Mouse (Mus musculus) thymus, postnatal 25 days (tissue): ENCODE measurements around the gene Kcnmb1.

Experiments used
- DNase-seq: peaks from one replicate; pipeline ENCODE4 v3.0.0; 2022

The Kcnmb1 gene

DNA sequence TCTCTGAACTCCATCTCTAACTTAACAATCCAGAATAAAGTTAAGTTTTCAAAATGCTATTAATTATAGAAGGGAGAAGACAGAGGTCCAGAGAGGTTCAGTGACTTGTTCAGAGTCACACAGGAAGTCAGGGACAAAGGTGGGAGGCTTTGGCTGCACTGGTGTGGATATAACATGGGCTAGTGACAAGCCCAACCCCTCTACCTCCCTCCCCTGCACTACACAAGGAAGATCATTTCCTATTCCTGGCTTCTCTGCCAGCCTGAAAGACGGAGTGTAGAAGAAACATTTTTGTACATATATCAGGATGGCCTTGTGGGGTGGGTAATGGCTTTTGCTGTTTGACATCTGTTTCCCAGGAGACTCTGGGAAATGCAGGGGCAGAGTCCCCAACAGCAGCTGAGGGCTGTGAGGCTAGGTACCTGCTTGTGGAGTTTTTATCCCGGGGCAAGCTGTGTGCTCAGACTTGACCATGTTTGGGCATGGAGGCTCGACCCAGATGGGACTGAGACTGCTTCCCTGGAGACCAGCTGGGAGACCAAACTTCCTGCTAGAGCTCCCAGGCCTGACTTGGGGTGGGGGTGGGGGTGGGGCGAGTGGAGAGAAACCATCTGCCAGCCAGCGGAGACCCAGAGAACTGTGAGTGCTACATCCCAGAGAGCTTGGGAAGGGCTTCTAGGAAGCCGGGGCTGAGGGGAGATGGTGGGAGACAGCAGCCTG, at the start of gene Kcnmb1:
Gene Kcnmb1 (plus strand): TSS at position 326 of the 720 bp plus-strand sequence.
- no peak for DNase-seq

DNA sequence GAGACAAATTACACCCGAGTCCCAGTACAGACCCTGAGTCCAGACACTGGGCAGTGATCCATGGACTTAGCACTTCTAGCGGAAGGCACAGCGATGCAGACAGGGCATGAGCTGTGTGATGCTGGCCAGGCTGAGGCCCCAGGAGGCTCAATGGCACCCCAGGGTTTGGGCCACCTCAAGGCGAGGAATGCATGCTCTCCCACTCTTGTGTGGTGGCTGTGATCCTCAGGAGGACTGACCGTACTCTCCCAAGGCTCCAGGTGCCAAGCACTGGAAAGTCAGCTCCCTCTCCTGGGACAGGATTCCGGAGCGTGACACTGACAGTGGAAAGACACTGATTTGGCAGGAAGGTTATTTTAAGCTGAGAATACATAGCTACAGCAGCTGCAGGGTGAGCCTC, 49.8 kb upstream of the Kcnmb1 start:
- no peak for DNase-seq

DNA sequence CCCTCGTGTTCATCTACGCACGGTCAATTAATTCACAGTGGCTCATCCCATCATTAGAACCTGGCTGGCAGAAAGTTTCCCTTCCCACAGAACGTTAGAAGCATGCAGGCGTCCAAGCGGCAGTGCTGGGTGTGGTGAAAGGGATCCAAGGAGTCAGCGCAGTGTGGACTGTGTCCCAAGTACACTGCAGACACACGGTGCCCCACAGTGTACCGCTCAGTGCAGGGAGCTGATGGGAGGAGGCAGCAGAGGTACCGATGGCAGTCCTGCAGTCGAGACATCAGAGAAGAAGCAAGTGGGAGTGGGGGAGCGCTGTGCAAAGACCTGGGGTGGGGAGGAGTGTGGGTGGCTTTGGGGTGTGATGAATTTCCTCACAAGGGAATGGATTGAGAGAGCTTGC, 48.6 kb upstream of the Kcnmb1 start:
- DNase-seq = no peak

DNA sequence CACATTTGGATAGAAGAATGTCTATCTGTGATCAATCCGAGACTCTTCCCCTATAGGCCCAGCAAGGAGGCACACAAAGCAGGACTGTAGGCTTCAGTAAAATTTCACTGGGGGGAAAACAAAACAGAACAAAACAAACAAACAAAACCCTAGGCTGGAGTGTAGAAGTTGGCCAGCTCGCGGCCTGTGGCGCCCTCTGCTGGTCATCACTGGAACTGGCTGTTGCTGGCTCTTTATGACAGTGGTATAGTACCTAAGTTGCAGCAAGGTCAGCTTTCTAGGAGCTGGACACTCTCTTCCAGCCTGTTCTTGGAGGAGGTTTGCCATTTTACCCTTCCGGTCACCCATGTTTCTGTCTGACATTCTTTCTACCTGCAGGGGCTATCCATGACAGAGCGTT, 45.2 kb upstream of the Kcnmb1 start:
- peak; percentile 67 for DNase-seq

DNA sequence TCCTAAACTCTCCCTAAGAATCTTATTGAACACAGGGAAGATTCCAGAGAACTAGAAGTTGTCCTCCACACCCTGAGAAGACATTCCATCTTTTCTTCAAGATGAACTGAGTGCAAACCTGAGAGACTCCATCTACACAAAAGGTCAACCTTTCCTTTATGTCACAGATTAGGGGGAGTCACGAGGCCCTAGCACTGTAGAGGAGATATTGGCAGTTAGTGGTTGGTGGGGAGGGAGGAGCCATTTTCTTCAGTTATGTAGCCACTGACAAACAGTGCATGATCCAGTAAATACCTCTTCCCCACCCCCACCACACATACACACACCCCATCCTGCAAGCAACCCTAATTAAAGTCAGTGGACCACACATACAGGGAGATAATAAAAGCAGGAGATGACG, 44.4 kb upstream of the Kcnmb1 start:
- no peak for DNase-seq

DNA sequence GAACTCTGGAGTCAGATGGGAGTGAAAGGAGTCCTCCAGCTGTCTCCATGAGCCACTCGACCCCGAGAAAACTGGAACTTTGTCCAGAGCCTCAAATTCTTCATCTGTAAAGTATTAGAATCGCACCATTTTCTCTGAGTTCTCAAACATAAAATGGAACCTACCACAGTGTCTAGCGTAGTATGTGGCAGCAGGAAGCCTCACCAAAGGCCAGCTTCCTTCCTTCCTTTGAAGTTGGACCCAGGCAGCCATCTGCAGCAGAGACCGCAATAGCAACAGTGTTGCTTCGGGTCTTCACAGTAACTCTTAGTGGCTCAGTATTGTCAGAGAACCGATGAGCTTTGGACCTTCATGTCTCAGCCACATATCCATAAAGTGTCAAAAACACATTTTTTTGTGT, 43.0 kb upstream of the Kcnmb1 start:
- DNase-seq = peak; percentile 30

DNA sequence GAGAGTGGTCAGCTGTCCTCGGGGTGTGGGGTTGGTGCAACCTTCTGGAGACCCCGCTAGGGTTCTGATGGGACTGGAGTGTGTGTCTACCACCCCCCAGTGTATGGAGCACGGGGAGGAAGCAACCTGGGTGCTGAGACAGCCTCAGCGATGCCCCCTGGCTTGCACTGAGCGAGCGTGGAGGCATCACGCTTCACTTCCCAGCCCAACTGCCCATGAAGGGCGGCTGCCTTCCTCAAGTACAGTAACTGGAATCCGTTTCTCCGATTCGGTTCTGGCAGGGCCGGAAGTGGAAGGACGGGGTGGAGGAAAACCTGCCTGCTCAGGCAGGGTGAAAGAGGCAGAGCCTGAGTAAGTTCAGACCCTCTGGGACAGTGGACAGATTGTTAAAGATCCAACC, 41.4 kb upstream of the Kcnmb1 start:
- no peak for DNase-seq

DNA sequence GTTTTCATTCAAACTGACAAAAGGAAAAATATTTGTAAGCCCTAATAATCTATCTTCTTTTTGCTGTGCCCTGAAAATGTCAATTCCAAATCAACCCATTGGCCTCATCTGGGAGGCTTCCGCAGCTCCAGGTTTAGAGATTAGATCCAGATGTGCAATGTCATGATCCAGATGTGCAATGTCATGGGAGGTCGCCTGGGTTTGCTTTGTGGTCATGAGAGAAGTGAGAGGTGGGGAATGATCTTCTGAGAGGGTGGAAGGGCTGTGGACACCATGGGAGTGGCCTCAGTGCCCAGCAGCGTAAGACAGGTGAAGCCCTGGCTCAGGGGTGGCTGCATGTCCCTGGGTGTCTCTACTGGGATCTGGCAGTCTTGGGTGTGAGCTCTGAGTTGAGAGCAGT, 39.8 kb upstream of the Kcnmb1 start:
- no peak for DNase-seq

DNA sequence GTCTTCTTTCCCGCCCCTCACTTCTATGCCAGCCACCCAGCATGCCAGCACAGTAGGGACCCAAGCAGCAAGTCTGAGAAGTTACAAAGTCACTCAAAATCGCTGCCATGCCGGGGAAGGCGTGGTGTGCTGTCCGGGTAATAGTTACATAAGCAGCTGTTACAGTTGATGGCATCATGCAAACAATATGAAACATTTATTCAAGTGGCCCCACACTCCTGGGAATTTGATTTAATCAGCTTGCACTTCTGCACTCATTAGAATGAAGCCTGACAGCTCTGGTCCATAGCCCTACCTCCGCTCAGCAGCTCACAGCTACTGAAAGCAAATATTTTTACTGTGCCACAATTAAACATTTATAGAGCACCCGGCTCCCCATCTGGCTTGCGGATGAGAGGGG, 37.0 kb upstream of the Kcnmb1 start:
- no peak for DNase-seq

DNA sequence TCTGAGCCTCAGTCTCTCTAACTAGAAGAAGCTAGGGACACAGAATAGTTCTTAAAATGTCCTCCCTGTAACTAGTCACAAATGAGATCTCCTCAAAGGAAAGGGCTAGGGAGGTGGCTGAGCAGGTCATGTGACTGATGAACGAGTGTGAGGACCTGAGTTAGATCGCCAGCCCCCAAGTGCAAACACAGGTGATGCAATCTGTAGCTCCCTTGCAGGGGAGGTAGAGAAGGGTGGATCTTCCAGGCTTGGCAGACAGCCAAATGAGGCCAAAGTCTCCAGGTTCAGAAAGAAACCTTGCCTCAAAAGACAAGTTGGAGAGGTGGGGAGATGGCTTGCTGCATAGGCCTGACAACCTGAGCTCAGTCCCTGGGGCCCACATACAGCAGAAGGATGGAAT, 36.3 kb upstream of the Kcnmb1 start:
- DNase-seq = no peak

DNA sequence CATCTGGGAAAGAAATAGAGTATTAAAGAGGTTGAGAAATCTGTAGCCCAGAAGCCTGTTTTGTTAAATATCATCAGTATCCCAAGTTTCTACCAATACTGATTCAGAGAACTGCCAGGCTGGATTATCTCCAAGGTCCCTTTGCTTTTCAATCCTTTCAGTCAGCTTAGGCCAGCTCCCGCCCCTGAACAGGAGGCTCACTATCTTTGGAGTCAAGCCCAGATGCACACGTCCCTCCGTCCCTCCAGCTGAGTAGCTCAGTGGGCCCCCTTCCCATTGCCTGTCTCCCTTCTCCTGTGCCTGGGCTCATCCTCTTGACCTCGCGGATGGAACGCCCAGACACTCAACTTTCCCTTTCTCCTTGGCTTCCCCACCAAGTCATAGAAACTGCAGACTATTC, 35.5 kb upstream of the Kcnmb1 start:
- no peak for DNase-seq

DNA sequence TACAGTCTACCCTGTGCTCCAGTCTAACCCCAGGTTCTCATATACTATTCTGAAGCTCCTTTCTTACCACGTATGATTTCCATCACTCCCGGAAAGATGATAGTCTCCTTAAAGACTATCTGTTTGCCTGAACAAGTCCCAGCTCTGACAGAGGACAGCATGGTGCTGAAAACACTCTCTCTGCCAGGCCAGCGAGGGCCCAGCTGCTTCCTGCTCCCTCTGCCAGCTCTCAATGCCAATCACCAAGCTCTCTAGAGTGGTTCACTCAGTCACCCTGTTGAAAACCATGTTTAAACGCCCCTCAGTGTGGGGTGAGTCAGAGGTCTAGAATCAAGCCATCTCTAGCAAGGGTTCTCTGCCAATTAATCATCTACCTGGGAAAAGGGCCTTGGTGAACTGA, 35.0 kb upstream of the Kcnmb1 start:
- no peak for DNase-seq

DNA sequence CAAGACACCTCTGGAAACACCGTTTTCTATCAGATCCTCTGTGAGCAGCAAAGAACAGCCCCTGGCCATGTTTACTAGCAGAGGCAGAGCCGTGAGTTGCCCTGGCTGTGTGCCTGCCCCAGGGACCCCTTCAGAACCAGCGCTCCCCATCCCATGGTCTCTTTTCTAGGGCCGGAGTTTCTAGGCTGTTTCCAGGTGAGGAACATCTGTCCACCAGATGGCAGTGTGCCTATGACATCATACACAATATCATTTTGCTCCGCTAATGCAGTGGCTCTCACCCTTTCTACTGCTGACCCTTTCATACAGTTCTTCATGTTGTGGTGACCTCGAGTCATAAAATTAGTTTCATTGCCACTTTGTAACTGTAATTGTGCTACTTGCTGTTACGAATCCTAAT, 34.2 kb upstream of the Kcnmb1 start:
- DNase-seq = peak; percentile 58

DNA sequence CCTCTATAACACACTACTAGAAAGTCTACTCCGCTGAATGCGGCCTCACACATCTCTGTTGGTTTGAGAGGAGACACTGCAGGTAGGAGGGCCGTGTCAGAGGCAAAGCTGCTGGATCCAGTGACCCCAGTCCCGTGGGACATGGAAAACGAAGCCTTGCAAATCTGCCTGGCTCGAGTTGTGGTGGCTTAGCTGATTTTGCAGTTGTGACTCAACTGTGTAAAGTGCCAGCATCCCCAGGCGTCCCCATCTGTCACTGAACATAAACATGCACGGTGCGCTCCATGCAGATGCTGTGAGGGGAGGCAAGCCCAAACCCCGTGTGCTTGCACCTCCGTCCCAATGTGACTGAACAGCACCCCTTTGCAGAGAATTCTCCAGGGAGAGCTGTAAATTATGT, 33.4 kb upstream of the Kcnmb1 start:
- DNase-seq = no peak

DNA sequence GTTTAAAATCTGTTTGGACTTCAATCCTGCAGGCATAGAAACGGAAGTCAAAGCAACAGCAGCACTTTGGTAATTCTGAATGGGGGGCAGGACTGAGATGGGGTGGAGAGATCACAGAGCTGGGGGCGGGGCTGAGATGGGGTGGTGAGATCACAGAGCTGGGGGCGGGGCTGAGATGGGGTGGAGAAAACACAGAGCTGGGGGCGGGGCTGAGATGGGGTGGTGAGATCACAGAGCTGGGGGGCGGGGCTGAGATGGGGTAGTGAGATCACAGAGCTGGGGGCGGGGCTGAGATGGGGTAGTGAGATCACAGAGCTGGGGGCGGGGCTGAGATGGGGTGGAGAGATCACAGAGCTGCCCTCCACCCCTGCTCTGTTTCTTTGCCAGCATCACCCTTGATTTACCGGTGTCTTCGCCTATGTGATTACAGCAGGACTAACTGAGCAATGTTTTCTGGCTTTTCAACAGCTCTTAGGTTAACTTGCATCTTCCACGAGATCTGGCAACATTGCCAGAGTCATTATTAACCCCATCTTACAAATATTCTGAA, 30.9 kb upstream of the Kcnmb1 start:
- DNase-seq = peak; percentile 77

DNA sequence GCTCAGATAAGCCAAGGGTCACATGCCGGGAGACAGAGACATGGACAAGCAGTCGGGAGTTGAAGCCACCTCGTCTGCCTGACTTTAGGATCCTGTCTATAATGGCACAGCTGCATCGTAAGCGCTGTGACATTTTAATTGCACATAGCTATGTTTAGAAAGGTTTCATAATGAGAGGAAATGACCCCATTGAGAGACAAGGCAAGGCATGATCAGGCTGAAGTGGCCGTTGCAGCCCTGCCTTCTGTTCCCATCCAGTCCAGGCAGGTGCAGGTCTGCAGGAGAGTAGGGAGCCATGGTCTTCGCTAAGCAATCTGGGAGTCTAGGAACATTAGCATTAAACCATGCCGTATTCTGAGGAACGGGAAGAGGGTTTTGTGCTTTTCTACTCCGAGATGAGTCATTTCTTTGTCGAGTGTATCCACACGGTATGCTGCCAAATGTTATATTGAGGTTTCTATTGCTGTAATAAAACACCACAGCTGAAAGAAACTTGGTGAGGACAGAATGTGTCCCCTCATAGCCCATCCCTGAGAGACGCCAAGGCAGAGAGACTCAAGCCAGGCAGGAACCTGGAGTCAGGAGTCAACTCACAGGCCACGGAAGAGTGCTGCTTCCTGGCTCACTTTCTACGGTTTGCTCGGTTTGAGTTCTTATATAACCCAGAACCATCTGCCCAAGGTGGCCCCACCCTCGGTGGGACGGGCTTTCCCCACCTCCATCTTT, 30.3 kb upstream of the Kcnmb1 start:
- peak; percentile 41 for DNase-seq

DNA sequence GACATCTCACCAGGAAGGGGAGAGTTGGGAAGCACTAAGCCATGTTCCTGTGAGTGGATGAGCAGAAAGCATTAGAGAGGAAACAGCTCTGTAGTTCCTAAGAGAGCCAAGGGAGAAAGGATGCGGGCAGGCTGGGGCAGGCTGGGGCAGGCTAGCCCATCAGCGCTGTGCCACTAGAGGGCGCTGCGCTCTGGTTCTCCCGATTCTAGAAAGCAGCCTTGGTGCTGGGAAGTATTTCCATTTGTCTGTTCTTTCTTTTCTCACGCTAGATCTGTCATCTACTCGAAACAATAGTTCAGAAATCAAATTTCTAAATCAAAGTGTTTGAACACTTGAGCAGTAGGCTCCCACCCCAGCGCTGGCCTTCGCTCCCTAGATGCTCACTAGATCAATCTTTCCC, 28.5 kb upstream of the Kcnmb1 start:
- peak; percentile 51 for DNase-seq

DNA sequence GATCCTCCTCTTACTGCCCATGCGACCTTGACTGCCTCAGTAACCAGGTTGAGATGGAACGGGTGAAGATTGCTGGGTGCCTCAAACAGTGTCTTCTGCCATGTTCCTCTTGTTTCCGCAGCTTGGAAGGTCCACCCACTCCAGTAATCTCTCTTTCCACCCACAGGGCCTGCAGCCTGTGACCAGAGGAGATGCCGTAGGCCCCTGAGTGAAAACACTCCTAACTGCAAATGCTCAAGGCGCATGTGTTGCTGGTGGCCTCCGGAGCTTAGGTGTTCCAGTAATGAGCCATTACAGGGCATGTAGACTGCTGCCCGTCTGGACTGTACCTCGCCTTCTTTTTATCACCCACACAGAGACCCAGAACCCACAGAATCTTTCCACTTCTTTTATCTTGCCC, 25.2 kb upstream of the Kcnmb1 start:
- DNase-seq = no peak

DNA sequence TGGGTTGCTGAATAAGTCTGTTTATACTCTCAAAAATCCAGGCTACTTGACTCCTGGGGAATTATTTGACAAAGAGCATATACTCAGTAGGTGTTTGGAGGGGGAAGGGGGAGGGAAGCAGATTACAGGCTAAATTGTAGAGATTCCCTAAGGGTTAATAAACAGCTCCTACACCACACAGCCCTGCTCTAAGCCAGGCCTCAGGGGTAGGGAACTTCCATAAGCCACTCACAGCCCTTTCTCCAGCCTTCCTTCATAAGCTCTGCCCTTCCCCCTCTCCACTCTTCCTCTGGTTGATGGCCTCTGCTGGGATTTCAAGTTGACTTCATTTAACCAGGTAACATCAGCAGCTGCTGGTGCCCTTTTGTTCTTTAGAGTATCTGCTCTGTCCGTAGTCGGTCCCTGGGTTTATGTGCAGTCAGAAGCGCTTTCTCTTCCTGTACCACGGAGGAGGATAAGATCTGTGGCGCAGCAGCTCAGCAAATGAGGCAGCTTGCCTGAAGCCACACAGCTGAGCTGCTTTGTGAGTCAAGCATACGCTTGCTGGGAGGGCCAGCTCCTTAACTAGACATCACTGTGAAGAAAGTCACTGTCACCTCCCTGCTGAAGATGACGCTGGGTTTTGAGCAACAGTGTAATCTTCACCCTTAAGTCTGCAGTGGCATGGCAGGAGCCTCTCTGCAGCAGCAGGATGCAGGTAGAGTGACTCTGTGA, 24.1 kb upstream of the Kcnmb1 start:
- peak; percentile 82 for DNase-seq

DNA sequence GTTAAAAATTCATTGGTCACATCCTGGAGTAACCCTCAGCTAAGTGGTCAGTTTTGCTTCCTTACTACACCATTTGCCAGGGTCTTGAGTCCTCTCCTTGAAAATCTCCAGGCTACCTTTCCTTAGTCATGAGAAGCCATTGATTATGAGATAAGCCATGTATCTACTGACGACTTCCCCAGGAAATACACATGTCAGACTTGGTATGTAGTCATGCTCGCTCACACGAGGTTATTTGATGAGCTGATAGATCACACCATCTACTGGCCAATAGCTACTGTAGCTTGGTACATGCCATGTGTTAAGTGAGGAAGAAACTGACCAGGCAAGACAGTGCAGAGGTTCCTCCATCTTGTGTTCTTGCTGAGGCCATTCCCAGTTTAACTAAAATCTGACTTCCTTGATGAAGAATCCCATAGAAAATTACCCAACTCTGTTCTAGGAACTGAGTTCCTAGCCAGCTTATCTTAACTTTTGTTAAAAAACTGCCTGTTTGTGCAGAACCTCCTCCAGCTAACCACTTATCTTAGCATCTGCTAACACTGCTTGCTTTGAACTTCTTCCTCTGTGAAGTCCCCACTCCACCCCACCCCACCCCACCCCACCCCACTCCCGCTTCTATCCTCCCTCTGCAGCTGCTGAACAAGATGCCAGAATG, 23.2 kb upstream of the Kcnmb1 start:
- peak; percentile 33 for DNase-seq

DNA sequence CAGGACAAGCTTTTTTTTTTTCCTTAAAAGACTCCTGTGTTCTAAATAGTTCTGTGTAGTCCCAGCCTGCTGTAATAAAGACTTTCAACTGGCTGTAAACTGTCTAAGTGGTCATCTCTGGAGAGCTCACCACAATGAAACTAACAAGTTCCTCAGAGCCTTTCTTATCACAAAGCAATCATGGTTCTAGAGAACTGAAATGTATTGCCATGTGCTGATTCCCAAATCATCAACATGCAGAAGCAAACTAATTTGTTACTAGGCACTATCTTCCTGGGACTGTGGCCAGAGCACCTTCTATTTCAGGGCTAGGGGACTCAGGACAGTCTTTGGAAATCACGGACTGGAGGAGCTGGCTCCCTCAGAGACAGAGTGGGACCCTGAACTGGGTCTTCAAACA, 19.2 kb upstream of the Kcnmb1 start:
- DNase-seq = no peak

DNA sequence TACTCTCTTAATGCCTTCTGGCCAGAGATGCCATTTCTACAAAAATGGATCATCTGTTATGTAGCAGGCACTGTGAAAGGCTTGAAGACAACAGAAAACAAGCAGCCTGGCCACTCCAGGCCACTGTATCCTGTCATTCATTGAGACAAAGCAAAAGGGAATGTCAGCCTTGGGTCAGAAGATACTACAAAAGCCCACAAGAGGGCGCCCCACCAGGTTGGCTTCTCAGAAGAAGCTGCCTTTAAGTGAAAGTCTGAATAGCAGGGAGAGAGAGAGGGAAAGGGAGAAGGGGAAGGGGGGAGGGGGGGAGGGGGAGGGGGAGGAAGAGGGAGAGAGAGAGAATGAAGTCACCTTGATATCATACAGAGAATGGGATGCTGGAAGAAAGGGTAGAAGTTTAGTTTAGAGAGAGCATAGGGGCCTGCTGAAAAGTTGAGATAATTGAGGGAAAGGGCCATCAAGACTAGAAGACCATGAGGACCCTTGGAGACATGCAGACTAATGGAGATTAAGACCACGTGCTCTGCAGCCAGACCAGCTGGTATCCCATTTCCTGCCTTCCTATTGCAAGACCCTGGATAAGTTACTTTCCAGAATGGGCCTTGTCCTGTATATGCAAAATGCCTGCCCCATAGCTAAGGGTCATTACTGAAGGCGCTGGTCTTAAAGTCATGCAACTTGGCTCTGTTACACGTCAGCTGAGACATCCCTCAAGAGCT, 18.6 kb upstream of the Kcnmb1 start:
- DNase-seq = peak; percentile 67
